Mouse (Mus musculus) small intestine, adult 2 months (tissue): ENCODE data around the gene Gap43.

Experiments
- CTCF ChIP-seq: fragments of 200-500 bp; IDR thresholded peaks from 2 replicates; pipeline ENCODE4 v1.5.1; 2012; ENCODE audit warnings: low read depth, mild to moderate bottlenecking, control low read depth, inconsistent platforms, low read length, moderate library complexity, mixed read lengths; ENCODE audit not compliant: insufficient replicate concordance, insufficient read length; ENCODE audit errors: extremely low read depth
- POLR2A ChIP-seq: fragments of 200-500 bp; IDR thresholded peaks from 2 replicates; pipeline ENCODE4 v1.6.1; 2012; ENCODE audit warnings: low read depth, mild to moderate bottlenecking, control low read depth, inconsistent platforms, low read length, moderate library complexity

DNA sequence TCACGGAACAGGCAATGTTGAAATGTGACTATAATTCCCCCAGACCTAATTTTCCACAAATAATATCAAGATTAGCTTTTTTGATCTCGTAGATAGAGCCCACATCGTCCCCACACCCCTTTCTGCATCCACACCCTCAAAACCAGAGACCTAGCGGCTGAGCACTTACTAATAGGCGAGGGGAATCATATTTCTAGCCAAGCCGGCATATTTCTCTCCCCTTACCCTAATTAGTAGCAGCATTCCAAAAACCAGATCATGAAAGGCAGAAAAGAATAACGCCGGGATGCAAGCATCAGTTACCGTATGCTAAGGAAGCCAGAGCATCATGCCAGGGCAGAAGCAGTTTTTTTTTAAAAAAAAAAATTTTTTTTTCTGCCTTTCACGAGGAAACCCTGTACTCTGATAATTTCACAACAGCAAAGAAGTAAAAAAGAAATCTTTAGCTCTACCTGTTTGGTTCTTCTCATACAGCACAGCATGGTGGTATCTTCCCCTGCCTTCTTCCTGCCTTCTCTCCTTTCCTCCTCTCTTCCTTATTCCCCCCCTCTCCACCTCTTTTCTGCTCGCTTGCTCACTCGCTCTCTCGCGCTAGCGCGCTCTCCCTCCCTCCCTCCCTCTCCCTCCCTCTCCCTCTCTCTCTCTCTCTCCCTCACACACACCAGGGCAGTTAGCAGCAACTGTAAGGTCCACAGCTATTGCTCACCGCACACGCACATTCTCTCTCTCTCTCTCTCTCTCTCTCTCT, at the start of gene Gap43:
- TF ChIP-seq POLR2A (no peak), CTCF (no peak)
